Mouse (Mus musculus): ENCODE results near the gene Ogg1.

- TF ChIP-seq CTCF (IDR thresholded peaks at IDR 0.05; ENCODE audit: low read depth) (no peak), EP300 (IDR thresholded peaks at IDR 0.05; ENCODE audit: low read depth) (no peak)
Observed at GRCm38 (mm10) chr6:113352820-113353219, 26.0 kb downstream of the Ogg1 start.

Measured in liver, postnatal 0 days (tissue).